Mouse (Mus musculus) liver, postnatal 0 days (tissue): ENCODE data around the gene Ndufaf2. TPM values are rescaled to one million over a fixed set of nuclear protein-coding genes. Genes with fewer than 3 reads are reported as not detected.

ENCODE experiments used
- ATAC-seq: fragments of 200-750 bp; cut with Nextera tagmentation; 2 replicates; pipeline ENCODE4 v1.8.0; 2017; ENCODE audit warnings: mild to moderate bottlenecking, moderate library complexity
- DNase-seq: peaks from one replicate; pipeline ENCODE4 v3.0.0-alpha.2; 2016
- H3K27ac ChIP-seq: fragments of 300-500 bp; sonication (generic); 2 replicates; pipeline ENCODE4 v1.5.1; 2014; ENCODE audit warnings: antibody characterized with exemption, moderate library complexity, mild to moderate bottlenecking, low read depth
- H3K27me3 ChIP-seq: fragments of 300-500 bp; sonication (generic); 2 replicates; pipeline ENCODE4 v1.6.1; 2014; ENCODE audit warnings: low read length, control low read depth, mixed read lengths; ENCODE audit not compliant: insufficient read depth
- H3K36me3 ChIP-seq: fragments of 300-500 bp; sonication (generic); replicated peaks from 2 replicates; pipeline ENCODE4 v1.6.1; 2014; ENCODE audit warnings: mild to moderate bottlenecking, control low read depth, low read length, moderate library complexity, mixed read lengths; ENCODE audit not compliant: insufficient read depth
- H3K4me1 ChIP-seq: fragments of 300-500 bp; sonication (generic); 2 replicates; pipeline ENCODE4 v1.6.1; 2014; ENCODE audit warnings: antibody characterized with exemption, mild to moderate bottlenecking, control low read depth; ENCODE audit not compliant: insufficient read depth
- H3K4me2 ChIP-seq: fragments of 300-500 bp; sonication (generic); 2 replicates; pipeline ENCODE4 v1.6.1; 2014; ENCODE audit warnings: low read depth, mild to moderate bottlenecking, low read length, moderate library complexity, mixed read lengths
- H3K4me3 ChIP-seq: fragments of 300-500 bp; sonication (generic); 2 replicates; pipeline ENCODE4 v1.5.1; 2014; ENCODE audit warnings: low read depth, low read length
- H3K9ac ChIP-seq: fragments of 300-500 bp; sonication (generic); replicated peaks from 2 replicates; pipeline ENCODE4 v1.6.1; 2014; ENCODE audit warnings: mild to moderate bottlenecking, moderate library complexity
- H3K9me3 ChIP-seq: fragments of 300-500 bp; sonication (generic); 2 replicates; pipeline ENCODE4 v1.6.1; 2016; ENCODE audit warnings: mild to moderate bottlenecking, control low read depth, low read length, mixed read lengths
- CTCF ChIP-seq: sonication (generic); IDR thresholded peaks from 2 replicates; pipeline ENCODE4 v1.5.1; 2016; ENCODE audit warnings: antibody characterized with exemption, low read depth
- EP300 ChIP-seq: IDR thresholded peaks from 2 replicates; pipeline ENCODE4 v1.6.1; 2016; ENCODE audit warnings: antibody characterized with exemption, low read depth, mild to moderate bottlenecking
- WGBS: fragments of 180-500 bp; shearing (Covaris S2); extraction: QIAGEN DNeasy Blood & Tissue Kit; methylation state at CpG from one replicate; pipeline ENCODE4 v1.1.7; 2014; ENCODE audit not compliant: insufficient replicate concordance; 5-methylcytosine and 5-hydroxymethylcytosine counted together
- polyA plus RNA-seq: library from polyadenylated mRNA; unstranded; fragments of >200 nt; fragmentation: Nextera tagmentation; extraction: Ambion mirVana; gene quantifications from 2 replicates; pipeline ENCODE4 v1.2.1, GENCODE M21; 2015

Ndufaf2 gene
- polyA plus RNA-seq, 1 experiment from 2014 or later = 39.5 TPM

DNA sequence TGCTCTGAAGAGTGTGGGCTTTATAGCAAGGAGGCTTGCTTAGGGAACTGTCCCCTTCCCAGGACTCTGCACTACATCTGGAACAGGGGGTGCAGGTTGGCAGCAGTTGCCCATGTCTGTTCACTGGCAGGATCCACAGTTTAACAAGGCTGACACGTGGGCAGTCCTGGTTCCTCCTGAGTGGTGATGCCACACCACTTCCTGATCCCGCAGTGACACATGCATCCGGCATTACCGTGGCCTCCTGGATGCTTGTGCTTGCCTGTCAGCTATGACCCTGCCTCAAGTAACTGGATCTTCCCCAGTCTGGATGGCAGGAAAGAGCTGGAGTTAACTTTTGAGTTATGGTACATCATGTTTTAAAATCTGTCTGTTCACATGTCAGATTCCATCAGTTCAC, 29.6 kb upstream of the Ndufaf2 start:
- Histone ChIP-seq H3K36me3 (peaks cover 19% of the 10 kb centered on the region), H3K4me1 (no peaks in the 10 kb centered on the region), H3K9me3 (no peaks in the 10 kb centered on the region), H3K4me2 (no peak overlapping the region), H3K27me3 (no peaks in the 10 kb centered on the region), H3K4me3 (no peak overlapping the region), H3K9ac (no peak overlapping the region), H3K27ac (no peak overlapping the region)
- no peak for TF ChIP-seq EP300
- TF ChIP-seq CTCF = no peak
- DNase-seq = no peak
- ATAC-seq = no peak
- WGBS = 76% methylated on average over 4 of the region's 4 CpGs

DNA sequence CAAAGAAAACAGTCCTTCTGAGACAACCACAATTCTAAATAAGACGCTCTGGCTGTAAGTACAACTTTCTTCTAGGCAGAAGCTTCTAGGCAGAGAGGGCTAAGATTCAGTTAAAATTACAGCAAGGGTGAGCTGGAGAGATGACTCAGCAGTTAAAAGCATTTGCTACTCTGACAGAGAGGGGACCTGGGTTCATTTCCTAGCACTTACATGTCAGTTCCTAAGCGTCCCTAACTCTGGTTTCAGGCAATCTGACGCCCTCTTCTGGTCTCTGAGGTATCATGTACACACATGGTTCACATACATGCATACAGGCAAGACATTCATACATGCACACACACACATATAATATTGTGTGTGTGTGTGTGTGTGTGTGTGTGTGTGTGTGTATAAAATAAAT, 27.1 kb upstream of the Ndufaf2 start:
- WGBS = 86% methylated on average over 3 of the region's 3 CpGs
- Histone ChIP-seq H3K4me3 (no peak overlapping the region), H3K27ac (no peak overlapping the region), H3K36me3 (peaks cover 23% of the 10 kb centered on the region), H3K9me3 (no peaks in the 10 kb centered on the region), H3K27me3 (no peaks in the 10 kb centered on the region), H3K9ac (no peak overlapping the region), H3K4me1 (no peaks in the 10 kb centered on the region), H3K4me2 (no peak overlapping the region)
- no peak for DNase-seq
- TF ChIP-seq EP300 (no peak), CTCF (no peak)
- ATAC-seq = no peak

DNA sequence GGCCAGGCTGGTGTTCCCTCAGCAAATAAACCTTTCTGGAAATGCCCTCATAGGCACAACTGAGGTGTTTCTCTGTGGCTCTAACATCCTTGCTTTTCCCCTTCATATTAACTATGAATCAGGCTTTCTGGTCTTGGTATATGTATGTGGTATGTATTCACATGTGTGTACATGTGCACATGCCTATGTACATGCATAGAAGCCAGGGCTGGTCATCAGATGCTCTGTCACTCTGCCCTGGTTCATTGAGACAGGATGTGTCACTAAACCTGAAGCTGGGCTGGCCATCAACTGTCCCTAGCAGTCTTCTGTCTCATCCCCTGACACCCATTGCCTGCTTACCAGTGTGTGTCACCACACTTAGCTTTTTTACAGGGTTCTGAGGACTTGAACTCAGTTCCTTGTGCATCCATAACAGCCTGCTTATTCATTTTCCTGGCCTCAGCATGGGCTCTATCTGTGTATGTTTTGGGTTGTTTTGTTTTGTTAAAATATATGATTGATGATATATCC, 26.4 kb upstream of the Ndufaf2 start:
- H3K27ac ChIP-seq = no peak overlapping the region
- TF ChIP-seq EP300 (no peak), CTCF (no peak)

GRCm38 (mm10) chr13:108180821-108181220, 22.4 kb upstream of the Ndufaf2 start:
- Histone ChIP-seq H3K27me3 (no peaks in the 10 kb centered on the region), H3K4me1 (no peaks in the 10 kb centered on the region), H3K27ac (no peak overlapping the region), H3K36me3 (peaks cover 25% of the 10 kb centered on the region), H3K4me2 (no peak overlapping the region), H3K9ac (no peak overlapping the region), H3K4me3 (no peak overlapping the region), H3K9me3 (no peaks in the 10 kb centered on the region)
- no peak for TF ChIP-seq CTCF
- no peak for TF ChIP-seq EP300
- DNase-seq (no peak), ATAC-seq (no peak)
- 59% methylated on average over 5 of the region's 5 CpGs for WGBS

More for the DNA sequence above, 26.4 kb upstream of the Ndufaf2 start:
- ATAC-seq = no peak
- Histone ChIP-seq H3K27me3 (no peaks in the 10 kb centered on the region), H3K4me2 (no peak overlapping the region), H3K4me3 (no peak overlapping the region), H3K9me3 (no peaks in the 10 kb centered on the region), H3K9ac (no peak overlapping the region), H3K36me3 (peaks cover 23% of the 10 kb centered on the region), H3K4me1 (no peaks in the 10 kb centered on the region)
- no peak for DNase-seq

DNA sequence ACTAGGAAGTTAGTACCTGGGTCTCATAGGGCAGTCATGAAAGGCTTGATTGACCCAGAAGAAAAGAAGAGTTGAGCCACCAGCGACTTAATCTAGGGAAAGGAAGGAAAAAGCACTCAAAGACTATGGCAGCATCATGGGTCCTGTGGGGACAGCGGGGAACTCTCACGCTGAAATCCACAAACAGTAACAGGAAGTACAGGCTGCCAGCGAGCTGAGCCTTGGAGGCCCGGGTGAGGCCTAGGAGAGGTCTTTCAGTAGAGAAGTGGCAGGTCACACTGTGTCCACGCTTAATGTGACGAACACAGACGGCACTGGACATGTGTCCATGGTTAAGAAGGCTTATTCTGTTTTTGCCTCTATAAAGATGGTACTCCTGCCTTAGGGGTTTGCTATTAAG, 21.2 kb upstream of the Ndufaf2 start:
- WGBS = 51% methylated on average over 8 of the region's 8 CpGs
- peaks cover 20% of the 10 kb centered on the region for H3K36me3 ChIP-seq

GRCm38 (mm10) chr13:108170511-108170910, 12.1 kb upstream of the Ndufaf2 start:
- H3K4me1 ChIP-seq = no peaks in the 10 kb centered on the region
- no peak overlapping the region for H3K27ac ChIP-seq
- no peak overlapping the region for H3K4me2 ChIP-seq
- 80% methylated on average over 8 of the region's 8 CpGs for WGBS
- H3K27me3 ChIP-seq = no peaks in the 10 kb centered on the region
- H3K36me3 ChIP-seq = peaks cover 25% of the 10 kb centered on the region
- DNase-seq (no peak), ATAC-seq (no peak)
- H3K4me3 ChIP-seq = no peak overlapping the region
- H3K9ac ChIP-seq = no peak overlapping the region
- H3K9me3 ChIP-seq = no peaks in the 10 kb centered on the region
- TF ChIP-seq CTCF (no peak), EP300 (no peak)

More for the DNA sequence above, 21.2 kb upstream of the Ndufaf2 start:
- Histone ChIP-seq H3K9me3 (no peaks in the 10 kb centered on the region), H3K27me3 (no peaks in the 10 kb centered on the region), H3K4me3 (no peak overlapping the region), H3K27ac (no peak overlapping the region), H3K4me1 (no peaks in the 10 kb centered on the region), H3K9ac (no peak overlapping the region), H3K4me2 (no peak overlapping the region)
- DNase-seq = no peak
- no peak for ATAC-seq
- TF ChIP-seq EP300 = no peak
- no peak for TF ChIP-seq CTCF

DNA sequence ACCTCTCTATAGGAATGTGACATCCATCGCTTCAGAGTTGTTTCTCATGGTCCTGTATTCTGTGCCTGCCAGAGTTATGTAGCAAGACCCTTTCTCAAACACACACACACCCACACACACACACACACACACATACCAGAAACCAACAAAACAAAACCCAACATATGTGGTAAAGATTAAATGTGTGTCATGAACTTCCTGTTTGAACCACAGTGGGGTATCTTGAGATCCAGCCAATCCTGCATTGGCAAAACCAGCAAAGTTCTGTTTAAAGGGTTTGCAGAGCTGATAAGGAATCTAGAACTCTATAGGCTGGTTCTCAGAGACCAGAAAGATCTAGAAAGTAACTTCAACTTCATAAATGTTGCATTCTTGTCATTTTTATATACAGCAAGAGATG, 11.6 kb upstream of the Ndufaf2 start:
- Histone ChIP-seq H3K4me1 (no peaks in the 10 kb centered on the region), H3K9ac (no peak overlapping the region), H3K4me3 (no peak overlapping the region), H3K27ac (no peak overlapping the region), H3K9me3 (no peaks in the 10 kb centered on the region), H3K36me3 (peaks cover 25% of the 10 kb centered on the region), H3K4me2 (no peak overlapping the region), H3K27me3 (no peaks in the 10 kb centered on the region)
- 90% methylated on average over 1 of the region's 1 CpGs for WGBS
- ATAC-seq (no peak), DNase-seq (no peak)
- TF ChIP-seq CTCF (no peak), EP300 (no peak)
